Mouse (Mus musculus): ENCODE results near the gene Bend3.

DNA sequence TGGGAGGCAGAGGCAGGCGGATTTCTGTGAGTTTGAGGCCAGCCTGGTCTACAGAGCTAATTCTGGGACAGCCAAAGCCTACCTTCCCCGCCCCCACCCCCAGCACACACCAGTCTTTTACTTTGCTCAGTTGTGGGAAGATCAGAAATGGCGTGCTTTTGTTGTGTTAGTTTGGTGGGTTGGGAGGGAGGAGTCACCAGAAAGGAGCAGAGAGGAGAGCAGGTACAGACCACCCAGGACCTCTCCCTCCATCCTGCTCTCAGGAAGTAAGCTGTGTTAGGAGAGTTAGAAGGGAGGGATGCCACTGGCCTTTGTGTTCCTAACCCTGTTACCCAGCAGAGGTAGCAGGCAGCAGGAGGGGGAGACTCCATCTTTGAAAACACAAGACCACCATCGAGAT, 28.4 kb downstream of the Bend3 start:
- TF ChIP-seq CTCF (IDR thresholded peaks at IDR 0.05 in 2 of 3, conservative IDR thresholded peaks at IDR 0.05 in 1 of 3; ENCODE audit: control insufficient read depth in 1 of 3, insufficient read depth in 1 of 3, low read depth in 2 of 3, low read length in 3 of 3, poor library complexity in 1 of 3, severe bottlenecking in 1 of 3): no peak
- TF ChIP-seq NELFE (IDR thresholded peaks at IDR 0.05; ENCODE audit: low read depth, low read length): no peak
- no peak for TF ChIP-seq ZC3H11A (IDR thresholded peaks at IDR 0.05; ENCODE audit: low read depth, low read length)
- no peak for TF ChIP-seq POLR2A (IDR thresholded peaks at IDR 0.05; ENCODE audit: control insufficient read depth in 1 of 2, insufficient read depth in 1 of 2, low read depth in 1 of 2, low read length in 2 of 2, poor library complexity in 1 of 2)
- TF ChIP-seq MAX (IDR thresholded peaks at IDR 0.05; ENCODE audit: low read length): no peak
- TF ChIP-seq ZNF384 (IDR thresholded peaks at IDR 0.05; ENCODE audit: low read depth, low read length): no peak
- TF ChIP-seq TBP (IDR thresholded peaks at IDR 0.05; ENCODE audit: low read depth, low read length): no peak

Measured in MEL (cell line).